Mouse (Mus musculus): Measurements from ENCODE around the gene Gpr61. TPM values are rescaled to one million over a fixed set of nuclear protein-coding genes. Genes with fewer than 3 reads are reported as not detected.

The Gpr61 gene
- polyA plus RNA-seq, 1 experiment from 2014 or later, result 1.0 TPM

GRCm38 (mm10) chr3:108126327-108126726 is 28.4 kb downstream of the Gpr61 start:
- WGBS, result 92% methylated on average over 3 of the region's 3 CpGs
- ATAC-seq, result no peak
- H3K4me1 ChIP-seq (ENCODE audit: control insufficient read depth, insufficient read depth, low read length), result no peaks in the 10 kb centered on the region
- H3K9me3 ChIP-seq (replicated peaks; ENCODE audit: control insufficient read depth, low read length), result no peaks in the 10 kb centered on the region
- peaks cover 13% of the 10 kb centered on the region for H3K36me3 ChIP-seq (ENCODE audit: control insufficient read depth, insufficient read depth, low read length)
- no peak for DNase-seq (ENCODE audit: low spot score)
- no peak overlapping the region for H3K4me3 ChIP-seq (ENCODE audit: low read depth, low read length)
- H3K4me2 ChIP-seq (ENCODE audit: low read length), result no peak overlapping the region
- H3K27ac ChIP-seq (ENCODE audit: low read depth, low read length), result no peak overlapping the region
- H3K27me3 ChIP-seq (replicated peaks; ENCODE audit: control insufficient read depth, insufficient read depth, low read length), result no peaks in the 10 kb centered on the region
- H3K9ac ChIP-seq (ENCODE audit: low read length), result no peak overlapping the region

- ATAC-seq, result no peak
- no peaks in the 10 kb centered on the region for H3K4me1 ChIP-seq (ENCODE audit: control insufficient read depth, insufficient read depth, low read length)
- WGBS, result 65% methylated on average over 1 of the region's 1 CpGs
- H3K9me3 ChIP-seq (replicated peaks; ENCODE audit: control insufficient read depth, low read length), result no peaks in the 10 kb centered on the region
- H3K36me3 ChIP-seq (ENCODE audit: control insufficient read depth, insufficient read depth, low read length), result peaks cover 22% of the 10 kb centered on the region
- H3K4me3 ChIP-seq (ENCODE audit: low read depth, low read length), result no peak overlapping the region
- H3K4me2 ChIP-seq (ENCODE audit: low read length), result no peak overlapping the region
- no peak overlapping the region for H3K9ac ChIP-seq (ENCODE audit: low read length)
- H3K27ac ChIP-seq (ENCODE audit: low read depth, low read length), result no peak overlapping the region
- H3K27me3 ChIP-seq (replicated peaks; ENCODE audit: control insufficient read depth, insufficient read depth, low read length), result no peaks in the 10 kb centered on the region
- DNase-seq (ENCODE audit: low spot score), result no peak
Measured at GRCm38 (mm10) chr3:108124131-108124530, 30.6 kb downstream of the Gpr61 start.

- no peak overlapping the region for H3K27ac ChIP-seq (ENCODE audit: low read depth, low read length)
- whole genome bisulfite sequencing, result 92% methylated on average over 5 of the region's 5 CpGs
- no peak overlapping the region for H3K4me2 ChIP-seq (ENCODE audit: low read length)
- H3K4me3 ChIP-seq (ENCODE audit: low read depth, low read length), result no peak overlapping the region
- no peaks in the 10 kb centered on the region for H3K4me1 ChIP-seq (ENCODE audit: control insufficient read depth, insufficient read depth, low read length)
- no peak overlapping the region for H3K9ac ChIP-seq (ENCODE audit: low read length)
- no peaks in the 10 kb centered on the region for H3K9me3 ChIP-seq (replicated peaks; ENCODE audit: control insufficient read depth, low read length)
- H3K27me3 ChIP-seq (replicated peaks; ENCODE audit: control insufficient read depth, insufficient read depth, low read length), result no peaks in the 10 kb centered on the region
- DNase-seq (ENCODE audit: low spot score) (no peak), ATAC-seq (no peak)
- peaks cover 27% of the 10 kb centered on the region for H3K36me3 ChIP-seq (ENCODE audit: control insufficient read depth, insufficient read depth, low read length)
Measured at GRCm38 (mm10) chr3:108123242-108123641, 31.4 kb downstream of the Gpr61 start.

GRCm38 (mm10) chr3:108121101-108121500 is 33.6 kb downstream of the Gpr61 start:
- no peaks in the 10 kb centered on the region for H3K27me3 ChIP-seq (replicated peaks; ENCODE audit: control insufficient read depth, insufficient read depth, low read length)
- H3K9me3 ChIP-seq (replicated peaks; ENCODE audit: control insufficient read depth, low read length), result no peaks in the 10 kb centered on the region
- no peaks in the 10 kb centered on the region for H3K4me1 ChIP-seq (ENCODE audit: control insufficient read depth, insufficient read depth, low read length)
- peaks cover 40% of the 10 kb centered on the region for H3K36me3 ChIP-seq (ENCODE audit: control insufficient read depth, insufficient read depth, low read length)
- no peak overlapping the region for H3K4me2 ChIP-seq (ENCODE audit: low read length)
- no peak for DNase-seq (ENCODE audit: low spot score)
- no peak for ATAC-seq
- H3K27ac ChIP-seq (ENCODE audit: low read depth, low read length), result no peak overlapping the region
- no peak overlapping the region for H3K4me3 ChIP-seq (ENCODE audit: low read depth, low read length)
- no peak overlapping the region for H3K9ac ChIP-seq (ENCODE audit: low read length)
- WGBS, result 97% methylated on average over 3 of the region's 3 CpGs

- no peak overlapping the region for H3K27ac ChIP-seq (ENCODE audit: low read depth, low read length)
- peaks cover 62% of the 10 kb centered on the region for H3K36me3 ChIP-seq (ENCODE audit: control insufficient read depth, insufficient read depth, low read length)
- H3K27me3 ChIP-seq (replicated peaks; ENCODE audit: control insufficient read depth, insufficient read depth, low read length), result no peaks in the 10 kb centered on the region
- H3K9me3 ChIP-seq (replicated peaks; ENCODE audit: control insufficient read depth, low read length), result no peaks in the 10 kb centered on the region
- DNase-seq (ENCODE audit: low spot score) (no peak), ATAC-seq (no peak)
- H3K9ac ChIP-seq (ENCODE audit: low read length), result no peak overlapping the region
- H3K4me1 ChIP-seq (ENCODE audit: control insufficient read depth, insufficient read depth, low read length), result no peaks in the 10 kb centered on the region
- H3K4me2 ChIP-seq (ENCODE audit: low read length), result no peak overlapping the region
- H3K4me3 ChIP-seq (ENCODE audit: low read depth, low read length), result no peak overlapping the region
- WGBS, result 90% methylated on average over 6 of the region's 6 CpGs
Measured at GRCm38 (mm10) chr3:108117465-108117864, 37.2 kb downstream of the Gpr61 start.

GRCm38 (mm10) chr3:108113591-108114289 is 40.9 kb downstream of the Gpr61 start:
- Histone ChIP-seq H3K27ac (ENCODE audit: low read depth, low read length) (no peak overlapping the region), H3K4me2 (ENCODE audit: low read length) (no peak overlapping the region), H3K4me1 (ENCODE audit: control insufficient read depth, insufficient read depth, low read length) (no peaks in the 10 kb centered on the region), H3K9me3 (replicated peaks; ENCODE audit: control insufficient read depth, low read length) (no peaks in the 10 kb centered on the region), H3K36me3 (ENCODE audit: control insufficient read depth, insufficient read depth, low read length) (peaks cover 77% of the 10 kb centered on the region), H3K9ac (ENCODE audit: low read length) (no peak overlapping the region), H3K4me3 (ENCODE audit: low read depth, low read length) (no peak overlapping the region), H3K27me3 (replicated peaks; ENCODE audit: control insufficient read depth, insufficient read depth, low read length) (no peaks in the 10 kb centered on the region)
- WGBS, result 93% methylated on average over 7 of the region's 7 CpGs
- no peak for ATAC-seq
- DNase-seq (ENCODE audit: low spot score), result no peak

- no peak overlapping the region for H3K27ac ChIP-seq (ENCODE audit: low read depth, low read length)
- H3K4me2 ChIP-seq (ENCODE audit: low read length), result no peak overlapping the region
- H3K36me3 ChIP-seq (ENCODE audit: control insufficient read depth, insufficient read depth, low read length), result peaks cover 79% of the 10 kb centered on the region
- no peak overlapping the region for H3K4me3 ChIP-seq (ENCODE audit: low read depth, low read length)
- ATAC-seq (no peak), DNase-seq (ENCODE audit: low spot score) (peak; percentile 9)
- WGBS, result 83% methylated on average over 4 of the region's 4 CpGs
- H3K9me3 ChIP-seq (replicated peaks; ENCODE audit: control insufficient read depth, low read length), result no peaks in the 10 kb centered on the region
- no peaks in the 10 kb centered on the region for H3K4me1 ChIP-seq (ENCODE audit: control insufficient read depth, insufficient read depth, low read length)
- H3K9ac ChIP-seq (ENCODE audit: low read length), result no peak overlapping the region
- no peaks in the 10 kb centered on the region for H3K27me3 ChIP-seq (replicated peaks; ENCODE audit: control insufficient read depth, insufficient read depth, low read length)
Measured at GRCm38 (mm10) chr3:108112666-108113065, 42.0 kb downstream of the Gpr61 start.

GRCm38 (mm10) chr3:108112246-108112645 is 42.4 kb downstream of the Gpr61 start:
- H3K9me3 ChIP-seq (replicated peaks; ENCODE audit: control insufficient read depth, low read length), result no peaks in the 10 kb centered on the region
- H3K36me3 ChIP-seq (ENCODE audit: control insufficient read depth, insufficient read depth, low read length), result peaks cover 77% of the 10 kb centered on the region
- no peak for DNase-seq (ENCODE audit: low spot score)
- no peaks in the 10 kb centered on the region for H3K4me1 ChIP-seq (ENCODE audit: control insufficient read depth, insufficient read depth, low read length)
- no peak overlapping the region for H3K4me3 ChIP-seq (ENCODE audit: low read depth, low read length)
- H3K27me3 ChIP-seq (replicated peaks; ENCODE audit: control insufficient read depth, insufficient read depth, low read length), result no peaks in the 10 kb centered on the region
- H3K4me2 ChIP-seq (ENCODE audit: low read length), result no peak overlapping the region
- no peak for ATAC-seq
- H3K9ac ChIP-seq (ENCODE audit: low read length), result no peak overlapping the region
- H3K27ac ChIP-seq (ENCODE audit: low read depth, low read length), result no peak overlapping the region
- WGBS, result 89% methylated on average over 7 of the region's 7 CpGs

- no peaks in the 10 kb centered on the region for H3K9me3 ChIP-seq (replicated peaks; ENCODE audit: control insufficient read depth, low read length)
- no peak overlapping the region for H3K4me3 ChIP-seq (ENCODE audit: low read depth, low read length)
- 86% methylated on average over 5 of the region's 5 CpGs for WGBS
- H3K36me3 ChIP-seq (ENCODE audit: control insufficient read depth, insufficient read depth, low read length), result peaks cover 76% of the 10 kb centered on the region
- no peak for ATAC-seq
- H3K9ac ChIP-seq (ENCODE audit: low read length), result no peak overlapping the region
- H3K27ac ChIP-seq (ENCODE audit: low read depth, low read length), result no peak overlapping the region
- no peaks in the 10 kb centered on the region for H3K4me1 ChIP-seq (ENCODE audit: control insufficient read depth, insufficient read depth, low read length)
- no peak for DNase-seq (ENCODE audit: low spot score)
- H3K4me2 ChIP-seq (ENCODE audit: low read length), result no peak overlapping the region
- H3K27me3 ChIP-seq (replicated peaks; ENCODE audit: control insufficient read depth, insufficient read depth, low read length), result no peaks in the 10 kb centered on the region
Measured at GRCm38 (mm10) chr3:108111320-108111719, 43.4 kb downstream of the Gpr61 start.

Measured in forebrain, embryonic 14.5 days (tissue).